Mouse (Mus musculus): Measurements from ENCODE around the gene Ntng2. TPM values are rescaled to one million over a fixed set of nuclear protein-coding genes. Genes with fewer than 3 reads are reported as not detected.

Ntng2 gene
- total and polyA plus RNA-seq, 2 experiments from 2014 or later, result 8.7 to 52.4 TPM

DNA sequence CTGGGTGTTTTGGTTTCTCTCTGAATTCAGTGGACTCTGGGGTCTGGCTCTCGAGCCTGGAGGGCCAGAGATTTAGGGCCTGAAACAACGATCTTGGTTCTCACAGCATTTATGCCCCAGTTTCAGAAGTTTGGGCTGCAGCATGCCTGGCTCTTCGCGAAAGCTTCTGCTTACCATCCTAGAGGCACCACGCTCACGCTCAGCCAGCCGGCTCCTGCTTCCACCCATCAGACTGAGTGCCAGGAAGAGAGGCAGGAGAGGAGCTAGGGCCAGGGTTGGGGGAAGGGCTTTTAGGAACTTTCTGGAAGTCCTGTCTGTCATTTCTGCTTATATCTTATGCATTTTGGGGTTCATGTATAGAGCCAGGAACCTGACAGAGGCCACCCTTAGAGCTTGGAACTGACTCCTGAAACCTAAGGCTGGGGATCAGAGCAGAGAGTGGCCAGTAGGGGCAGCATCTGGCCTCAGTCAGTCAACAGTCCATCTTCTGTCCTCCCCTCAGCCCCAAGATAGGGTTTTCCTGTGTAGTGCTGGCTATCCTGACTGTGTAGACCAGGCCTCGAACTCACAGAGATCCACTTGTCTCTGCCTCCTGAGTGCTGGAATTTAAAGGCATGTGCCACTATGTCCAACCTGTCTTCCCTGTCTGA is 60.1 kb downstream of the Ntng2 start:
- DNase-seq (ENCODE audit: low spot score) (no peak), ATAC-seq (ENCODE audit: low FRiP score) (no peak)
- Histone ChIP-seq H3K4me1 (ENCODE audit: insufficient read depth, low read length) (0 out of 2 replicates have a peak, but pooled peaks cover 3% of the 10 kb centered on the region), H3K9me3 (ENCODE audit: low read length) (no peaks in the 10 kb centered on the region), H3K27me3 (ENCODE audit: insufficient read depth, low read length) (no peaks in the 10 kb centered on the region), H3K36me3 (ENCODE audit: insufficient read depth, low read length) (no peaks in the 10 kb centered on the region), H3K27ac (ENCODE audit: low read depth, low read length) (no peak overlapping the region), H3K9ac (replicated peaks; ENCODE audit: low read length, poor library complexity, severe bottlenecking) (no peak overlapping the region), H3K4me2 (ENCODE audit: low read depth, low read length, poor library complexity, severe bottlenecking) (no peak overlapping the region), H3K4me3 (ENCODE audit: low read depth, low read length) (no peak overlapping the region)
- TF ChIP-seq CTCF (IDR thresholded peaks at IDR 0.05), result peak; percentile 59
- WGBS, result 84% methylated on average over 8 of the region's 8 CpGs

GRCm38 (mm10) chr2:29191216-29192215 is 61.3 kb downstream of the Ntng2 start:
- Histone ChIP-seq H3K4me1 (ENCODE audit: insufficient read depth, low read length) (0 out of 2 replicates have a peak, but pooled peaks cover 3% of the 10 kb centered on the region), H3K36me3 (ENCODE audit: insufficient read depth, low read length) (no peaks in the 10 kb centered on the region), H3K27me3 (ENCODE audit: insufficient read depth, low read length) (no peaks in the 10 kb centered on the region), H3K27ac (ENCODE audit: low read depth, low read length) (no peak overlapping the region), H3K9ac (replicated peaks; ENCODE audit: low read length, poor library complexity, severe bottlenecking) (no peak overlapping the region), H3K9me3 (ENCODE audit: low read length) (no peaks in the 10 kb centered on the region), H3K4me3 (ENCODE audit: low read depth, low read length) (no peak overlapping the region), H3K4me2 (ENCODE audit: low read depth, low read length, poor library complexity, severe bottlenecking) (no peak overlapping the region)
- peak; percentile 39; the same call in 1 of the 2 replicates for TF ChIP-seq CTCF (IDR thresholded peaks at IDR 0.05)
- ATAC-seq (ENCODE audit: low FRiP score) (no peak), DNase-seq (ENCODE audit: low spot score) (no peak)
- WGBS, result 73% methylated on average over 10 of the region's 10 CpGs

- ATAC-seq (ENCODE audit: low FRiP score), result no peak
- DNase-seq (ENCODE audit: low spot score), result no peak
- Histone ChIP-seq H3K9ac (replicated peaks; ENCODE audit: low read length, poor library complexity, severe bottlenecking) (no peak overlapping the region), H3K4me2 (ENCODE audit: low read depth, low read length, poor library complexity, severe bottlenecking) (no peak overlapping the region), H3K36me3 (ENCODE audit: insufficient read depth, low read length) (no peaks in the 10 kb centered on the region), H3K27ac (ENCODE audit: low read depth, low read length) (no peak overlapping the region), H3K27me3 (ENCODE audit: insufficient read depth, low read length) (no peaks in the 10 kb centered on the region), H3K4me1 (ENCODE audit: insufficient read depth, low read length) (0 out of 2 replicates have a peak, but pooled peaks cover 3% of the 10 kb centered on the region), H3K4me3 (ENCODE audit: low read depth, low read length) (no peak overlapping the region), H3K9me3 (ENCODE audit: low read length) (no peaks in the 10 kb centered on the region)
- 79% methylated on average over 7 of the region's 7 CpGs for WGBS
- no peak for TF ChIP-seq CTCF (IDR thresholded peaks at IDR 0.05)
These were observed 62.4 kb downstream of the Ntng2 start for GRCm38 (mm10) chr2:29190392-29190791.

DNA sequence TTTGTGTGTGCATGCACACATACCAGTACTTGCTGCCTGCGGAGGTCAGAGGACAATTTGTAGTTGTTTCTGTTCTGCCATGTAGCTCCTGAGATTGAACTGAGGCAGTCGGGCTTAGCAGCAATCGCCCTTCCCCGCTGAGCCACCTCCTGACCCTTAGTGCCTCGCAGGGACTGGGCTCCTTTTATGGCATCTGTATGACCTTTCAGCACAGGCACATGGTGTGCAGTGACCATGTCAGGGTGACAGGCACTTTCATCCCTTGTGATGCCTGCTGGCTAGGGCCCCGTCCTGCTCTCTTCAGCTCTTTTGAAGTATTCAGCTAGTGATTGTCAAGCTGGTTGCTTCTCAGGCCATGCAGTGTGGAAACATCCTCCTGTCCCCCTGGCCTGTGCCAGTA is 66.6 kb downstream of the Ntng2 start:
- H3K9ac ChIP-seq (replicated peaks; ENCODE audit: low read length, poor library complexity, severe bottlenecking), result no peak overlapping the region
- DNase-seq (ENCODE audit: low spot score) (no peak), ATAC-seq (ENCODE audit: low FRiP score) (no peak)
- TF ChIP-seq CTCF (IDR thresholded peaks at IDR 0.05), result no peak
- WGBS, result 28% methylated on average over 6 of the region's 6 CpGs
- H3K4me2 ChIP-seq (ENCODE audit: low read depth, low read length, poor library complexity, severe bottlenecking), result no peak overlapping the region
- peaks cover 7% of the 10 kb centered on the region; the same call in 1 of the 2 replicates for H3K36me3 ChIP-seq (ENCODE audit: insufficient read depth, low read length)
- no peaks in the 10 kb centered on the region for H3K4me1 ChIP-seq (ENCODE audit: insufficient read depth, low read length)
- no peaks in the 10 kb centered on the region for H3K27me3 ChIP-seq (ENCODE audit: insufficient read depth, low read length)
- H3K9me3 ChIP-seq (ENCODE audit: low read length), result no peaks in the 10 kb centered on the region
- H3K27ac ChIP-seq (ENCODE audit: low read depth, low read length), result no peak overlapping the region
- H3K4me3 ChIP-seq (ENCODE audit: low read depth, low read length), result no peak overlapping the region

DNA sequence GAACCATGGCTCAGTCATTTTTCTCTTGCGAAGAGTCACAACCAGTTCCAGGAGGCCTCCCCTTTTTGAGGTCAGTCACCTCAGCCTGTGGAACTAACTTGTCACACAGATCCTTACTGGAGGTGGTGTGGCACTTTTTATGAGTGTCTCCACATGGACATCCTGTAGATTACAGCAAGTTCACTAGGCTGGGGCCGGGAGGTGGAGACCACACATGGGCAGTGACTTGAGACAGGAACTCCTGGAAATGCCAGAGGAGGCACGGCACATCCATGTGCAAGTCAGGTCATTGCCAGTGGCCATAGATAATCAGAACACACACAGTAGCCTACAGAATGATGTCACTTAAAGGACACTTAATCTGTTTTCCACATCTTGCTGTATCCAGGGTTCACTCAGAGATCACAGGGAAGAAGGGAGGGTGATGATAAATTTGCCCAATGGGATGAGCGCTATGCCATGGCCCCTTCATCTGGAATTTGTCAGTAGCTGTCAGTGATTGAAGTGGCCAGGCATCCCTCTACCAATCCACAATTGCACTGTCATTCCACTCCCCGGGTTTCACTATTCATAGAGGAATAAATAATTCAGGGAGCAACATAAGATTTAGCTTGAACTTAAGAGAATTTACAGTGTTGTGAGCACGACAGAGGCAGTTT is 69.4 kb downstream of the Ntng2 start:
- Histone ChIP-seq H3K36me3 (ENCODE audit: insufficient read depth, low read length) (peaks cover 26% of the 10 kb centered on the region), H3K9me3 (ENCODE audit: low read length) (no peaks in the 10 kb centered on the region), H3K27ac (ENCODE audit: low read depth, low read length) (no peak overlapping the region), H3K4me3 (ENCODE audit: low read depth, low read length) (no peak overlapping the region), H3K9ac (replicated peaks; ENCODE audit: low read length, poor library complexity, severe bottlenecking) (no peak overlapping the region), H3K4me2 (ENCODE audit: low read depth, low read length, poor library complexity, severe bottlenecking) (no peak overlapping the region), H3K4me1 (ENCODE audit: insufficient read depth, low read length) (no peaks in the 10 kb centered on the region), H3K27me3 (ENCODE audit: insufficient read depth, low read length) (no peaks in the 10 kb centered on the region)
- TF ChIP-seq CTCF (IDR thresholded peaks at IDR 0.05), result no peak
- DNase-seq (ENCODE audit: low spot score) (no peak), ATAC-seq (ENCODE audit: low FRiP score) (no peak)
- WGBS, result 78% methylated on average over 6 of the region's 6 CpGs
